Mouse (Mus musculus): ENCODE measurements at regions not wholly inside any gene's neighbourhood (a gene's known extent, or its start where the extent isn't known, plus 50 kb on each side); places are given as distances from the start of the nearest gene placed in this dataset. TPM values are rescaled to one million over a fixed set of nuclear protein-coding genes. Genes with fewer than 3 reads are reported as not detected.

DNA sequence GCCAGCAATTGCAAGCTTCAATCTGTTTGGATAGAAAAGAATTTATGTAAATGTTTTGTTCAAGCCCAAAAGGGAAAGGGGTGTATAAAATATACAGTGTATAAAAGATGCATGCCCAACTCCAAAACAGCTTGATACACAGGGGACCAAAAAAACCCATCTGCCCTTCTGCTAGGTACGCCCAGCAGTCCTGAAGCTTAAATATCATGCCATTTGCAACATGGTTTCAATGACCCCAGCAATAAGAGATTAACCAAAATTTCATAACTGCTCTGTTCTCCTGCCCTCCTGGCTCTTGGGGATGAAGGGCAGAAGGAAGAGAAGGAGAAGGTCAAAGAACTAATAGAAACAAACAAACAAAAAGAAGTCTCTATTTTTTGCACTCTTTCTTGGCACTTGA lies 158.4 kb downstream of the Gm11361 start:
- H3K27ac ChIP-seq = peak overlapping the region; percentile 97
- no peak overlapping the region for H3K9ac ChIP-seq
- H3K27me3 ChIP-seq = no peaks in the 10 kb centered on the region
- H3K4me1 ChIP-seq = peaks cover 66% of the 10 kb centered on the region
- H3K4me2 ChIP-seq = peak overlapping the region; percentile 57
- H3K9me3 ChIP-seq (replicated peaks) = no peaks in the 10 kb centered on the region
- H3K36me3 ChIP-seq (ENCODE audit: poor library complexity, severe bottlenecking) = no peaks in the 10 kb centered on the region
- 0 out of 2 replicates have a peak, but pooled peaks have one; percentile 12 for ATAC-seq
- H3K4me3 ChIP-seq = no peak overlapping the region
- WGBS = 7% methylated on average over 1 of the region's 1 CpGs

DNA sequence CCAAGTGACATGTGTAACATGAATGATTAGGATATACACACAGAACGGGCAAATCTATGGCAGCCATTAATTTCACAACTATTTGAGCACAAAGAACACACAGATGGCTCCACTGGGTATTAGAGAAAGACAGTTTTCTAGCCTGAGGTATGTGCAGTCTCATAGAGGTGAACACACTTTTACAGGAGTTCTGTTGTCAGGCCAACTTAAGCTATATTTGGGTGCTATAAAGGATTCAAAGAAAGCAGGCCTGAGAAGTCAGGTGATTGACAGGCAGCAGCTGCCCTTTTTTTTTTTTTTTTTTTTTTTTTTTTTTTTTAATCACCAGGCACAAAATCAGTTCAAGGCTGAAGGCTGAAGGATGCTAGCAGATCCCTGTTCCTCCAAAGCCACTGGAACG lies 153.0 kb downstream of the Gm11361 start:
- ATAC-seq = peak; percentile 72
- H3K4me1 ChIP-seq = peaks cover 27% of the 10 kb centered on the region
- no peaks in the 10 kb centered on the region for H3K27me3 ChIP-seq
- peak overlapping the region; percentile 54; the same call in 1 of the 2 replicates for H3K27ac ChIP-seq
- H3K4me3 ChIP-seq = no peak overlapping the region
- WGBS = 6% methylated on average over 2 of the region's 2 CpGs
- no peak overlapping the region for H3K4me2 ChIP-seq
- H3K9me3 ChIP-seq (replicated peaks) = no peaks in the 10 kb centered on the region
- no peak overlapping the region for H3K9ac ChIP-seq
- no peaks in the 10 kb centered on the region for H3K36me3 ChIP-seq (ENCODE audit: poor library complexity, severe bottlenecking)

DNA sequence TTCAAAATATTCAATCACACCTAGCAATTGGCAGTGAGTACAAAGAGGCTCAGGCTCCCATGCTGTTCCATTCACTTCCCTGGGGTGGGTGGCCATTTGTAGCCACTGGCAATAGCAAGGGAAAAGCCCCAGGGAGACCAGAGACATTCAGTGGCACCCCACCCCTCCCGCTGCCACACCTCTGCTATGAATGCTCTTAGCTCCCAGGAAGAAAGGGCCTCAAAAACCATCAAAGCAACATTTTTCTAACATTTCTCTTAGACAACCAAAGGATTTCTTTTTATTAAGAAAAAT lies 152.2 kb downstream of the Gm11361 start:
- peak; percentile 58; the same call in 1 of the 2 replicates for ATAC-seq
- Histone ChIP-seq H3K9me3 (replicated peaks) (no peaks in the 10 kb centered on the region), H3K9ac (no peak overlapping the region), H3K27me3 (no peaks in the 10 kb centered on the region), H3K27ac (peak overlapping the region; percentile 65; the same call in 1 of the 2 replicates), H3K4me1 (peaks cover 20% of the 10 kb centered on the region), H3K4me2 (no peak overlapping the region), H3K4me3 (no peak overlapping the region), H3K36me3 (ENCODE audit: poor library complexity, severe bottlenecking) (no peaks in the 10 kb centered on the region)
- 4% methylated on average over 1 of the region's 1 CpGs for WGBS

GRCm38 (mm10) chr13:28408868-28409608 lies 151.7 kb downstream of the Gm11361 start:
- Histone ChIP-seq H3K4me3 (no peak overlapping the region), H3K9me3 (replicated peaks) (no peaks in the 10 kb centered on the region), H3K27ac (peak overlapping the region; percentile 65), H3K27me3 (no peaks in the 10 kb centered on the region), H3K4me2 (no peak overlapping the region), H3K9ac (no peak overlapping the region), H3K4me1 (peaks cover 19% of the 10 kb centered on the region), H3K36me3 (ENCODE audit: poor library complexity, severe bottlenecking) (no peaks in the 10 kb centered on the region)
- 5% methylated on average over 7 of the region's 7 CpGs for WGBS
- ATAC-seq = peak; percentile 62; the same call in 1 of the 2 replicates

DNA sequence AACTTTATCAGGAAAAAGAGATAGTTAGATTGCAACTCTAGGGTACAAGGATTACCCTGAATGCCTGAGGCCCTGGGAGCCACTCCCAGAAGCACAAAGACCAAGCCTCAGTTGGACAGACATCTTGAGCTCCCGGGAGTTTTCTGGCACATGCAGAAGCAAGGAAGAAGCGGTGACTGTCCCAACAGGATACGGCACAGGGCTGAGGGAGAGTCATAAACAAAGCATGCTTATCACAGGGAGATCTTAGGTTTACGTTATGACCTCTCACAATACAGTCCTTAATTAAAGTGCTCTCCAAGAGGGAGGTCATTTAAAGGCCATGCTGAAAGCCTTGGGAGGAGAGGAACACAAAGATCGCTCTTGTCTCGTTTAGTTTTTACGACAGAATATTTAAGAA lies 143.1 kb downstream of the Gm11361 start:
- WGBS = 19% methylated on average over 7 of the region's 7 CpGs
- no peaks in the 10 kb centered on the region for H3K9me3 ChIP-seq (replicated peaks)
- no peak for ATAC-seq

More for the DNA sequence above, 143.1 kb downstream of the Gm11361 start:
- no peak overlapping the region for H3K4me2 ChIP-seq
- no peak overlapping the region for H3K9ac ChIP-seq
- H3K4me1 ChIP-seq = peaks cover 4% of the 10 kb centered on the region
- no peaks in the 10 kb centered on the region for H3K36me3 ChIP-seq (ENCODE audit: poor library complexity, severe bottlenecking)
- no peaks in the 10 kb centered on the region for H3K27me3 ChIP-seq
- H3K4me3 ChIP-seq = no peak overlapping the region
- no peak overlapping the region for H3K27ac ChIP-seq

Small RNA genes lying in the stretch of these regions (microRNA-seq; reads per million reads assigned to microRNA genes)
- gene Mir6368 = not detected
